Mouse (Mus musculus) stomach, adult 2 months (tissue): ENCODE measurements around the gene Uprt. TPM values are rescaled to one million over a fixed set of nuclear protein-coding genes. Genes with fewer than 3 reads are reported as not detected.

Experiments
- polyA plus RNA-seq: library from polyadenylated mRNA; depleted of rRNA; stranded (reverse); fragments of >200 nt; gene quantifications from 2 replicates; pipeline ENCODE4 v1.2.3, GENCODE M21; 2012; rRNA removed

The Uprt gene
- polyA plus RNA-seq = 0.74 and 1.4 TPM in 2 replicates

GRCm38 (mm10) chrX:104482572-104483443 lies at the start of gene Uprt:
TSS of gene Uprt (plus strand) at chrX:104482818.

Other genes with a start within 250 kb of the Uprt start
- 1.8 and 4.0 TPM in 2 replicates for gene Abcb7, start 69.0 kb upstream of the Uprt start, polyA plus RNA-seq
- 0.01 and 0.05 TPM in 2 replicates for gene Zdhhc15, start 188.2 kb downstream of the Uprt start, polyA plus RNA-seq